Mouse (Mus musculus): Measurements from ENCODE around the gene Mmp19. TPM values are rescaled to one million over a fixed set of nuclear protein-coding genes. Genes with fewer than 3 reads are reported as not detected.

Gene Mmp19
- polyA plus RNA-seq, 1 experiment from 2014 or later = 10.4 TPM

Other genes starting within 250 kb of the Mmp19 start
- 4.9 and 5.7 TPM in 2 replicates for gene Zc3h10, start 243.1 kb upstream of the Mmp19 start, polyA plus RNA-seq (2015; fragmentation: Nextera tagmentation; extraction: Ambion mirVana)
- 2,106 and 2,245 TPM in 2 replicates for gene Rpl41, start 241.6 kb upstream of the Mmp19 start, polyA plus RNA-seq (2015; fragmentation: Nextera tagmentation; extraction: Ambion mirVana)
- gene Pa2g4, start 224.9 kb upstream of the Mmp19 start, polyA plus RNA-seq (2015; fragmentation: Nextera tagmentation; extraction: Ambion mirVana) = 96.2 and 103 TPM in 2 replicates
- 4.2 and 5.2 TPM in 2 replicates for gene Erbb3, start 201.3 kb upstream of the Mmp19 start, polyA plus RNA-seq (2015; fragmentation: Nextera tagmentation; extraction: Ambion mirVana)
- 301 and 353 TPM in 2 replicates for gene Rps26, start 164.2 kb upstream of the Mmp19 start, polyA plus RNA-seq (2015; fragmentation: Nextera tagmentation; extraction: Ambion mirVana)
- 0.08 and 0.15 TPM in 2 replicates for gene Ikzf4, start 144.9 kb upstream of the Mmp19 start, polyA plus RNA-seq (2015; fragmentation: Nextera tagmentation; extraction: Ambion mirVana)
- gene Suox, start 116.8 kb upstream of the Mmp19 start, polyA plus RNA-seq (2015; fragmentation: Nextera tagmentation; extraction: Ambion mirVana) = 12.5 and 12.9 TPM in 2 replicates
- 36.6 and 38.6 TPM in 2 replicates for gene Rab5b, start 94.6 kb upstream of the Mmp19 start, polyA plus RNA-seq (2015; fragmentation: Nextera tagmentation; extraction: Ambion mirVana)
- gene Pmel, start 86.7 kb upstream of the Mmp19 start, polyA plus RNA-seq (2015; fragmentation: Nextera tagmentation; extraction: Ambion mirVana) = 0.43 and 0.59 TPM in 2 replicates
- 50.8 and 53.8 TPM in 2 replicates for gene Cdk2, start 85.9 kb upstream of the Mmp19 start, polyA plus RNA-seq (2015; fragmentation: Nextera tagmentation; extraction: Ambion mirVana)
- 2.6 and 3.0 TPM in 2 replicates for gene Dgka, start 46.1 kb upstream of the Mmp19 start, polyA plus RNA-seq (2015; fragmentation: Nextera tagmentation; extraction: Ambion mirVana)
- gene Pym1, start 43.0 kb upstream of the Mmp19 start, polyA plus RNA-seq (2015; fragmentation: Nextera tagmentation; extraction: Ambion mirVana) = 11.9 and 13.5 TPM in 2 replicates
- gene Dnajc14, start 13.2 kb downstream of the Mmp19 start, polyA plus RNA-seq (2015; fragmentation: Nextera tagmentation; extraction: Ambion mirVana) = 18.8 TPM in 2 replicates
- gene Tmem198b, start 13.5 kb downstream of the Mmp19 start, polyA plus RNA-seq (2015; fragmentation: Nextera tagmentation; extraction: Ambion mirVana) = 2.2 and 3.1 TPM in 2 replicates
- 84.4 and 94.9 TPM in 2 replicates for gene Sarnp, start 26.4 kb downstream of the Mmp19 start, polyA plus RNA-seq (2015; fragmentation: Nextera tagmentation; extraction: Ambion mirVana)
- gene Ormdl2, start 30.7 kb downstream of the Mmp19 start, polyA plus RNA-seq (2015; fragmentation: Nextera tagmentation; extraction: Ambion mirVana) = 68.5 and 69.3 TPM in 2 replicates
- 0.16 and 0.22 TPM in 2 replicates for gene Gdf11, start 100.8 kb downstream of the Mmp19 start, polyA plus RNA-seq (2015; fragmentation: Nextera tagmentation; extraction: Ambion mirVana)
- gene Cd63, start 110.1 kb downstream of the Mmp19 start, polyA plus RNA-seq (2015; fragmentation: Nextera tagmentation; extraction: Ambion mirVana) = 97.4 and 109 TPM in 2 replicates
- gene Rdh5, start 132.0 kb downstream of the Mmp19 start, polyA plus RNA-seq (2015; fragmentation: Nextera tagmentation; extraction: Ambion mirVana) = 20.8 and 21.9 TPM in 2 replicates
- gene Bloc1s1, start 133.1 kb downstream of the Mmp19 start, polyA plus RNA-seq (2015; fragmentation: Nextera tagmentation; extraction: Ambion mirVana) = 92.8 and 96.6 TPM in 2 replicates
- 0.39 and 0.83 TPM in 2 replicates for gene Itga7, start 142.9 kb downstream of the Mmp19 start, polyA plus RNA-seq (2015; fragmentation: Nextera tagmentation; extraction: Ambion mirVana)
- gene Mettl7b, start 170.1 kb downstream of the Mmp19 start, polyA plus RNA-seq (2015; fragmentation: Nextera tagmentation; extraction: Ambion mirVana) = 0.22 TPM in 1 of 2 replicates, not detected in the other
- not detected in 2 replicates for gene Olfr9, start 198.5 kb downstream of the Mmp19 start, polyA plus RNA-seq (2015; fragmentation: Nextera tagmentation; extraction: Ambion mirVana)
- gene Olfr763, start 219.9 kb downstream of the Mmp19 start, polyA plus RNA-seq (2015; fragmentation: Nextera tagmentation; extraction: Ambion mirVana) = not detected in 2 replicates
- gene Olfr764-ps1, start 249.0 kb downstream of the Mmp19 start, polyA plus RNA-seq (2015; fragmentation: Nextera tagmentation; extraction: Ambion mirVana) = not detected in 2 replicates

Measured in liver, embryonic 16.5 days (tissue).